Mouse (Mus musculus) testis, adult 2 months (tissue): ENCODE measurements around the gene Nop56. TPM values are rescaled to one million over a fixed set of nuclear protein-coding genes. Genes with fewer than 3 reads are reported as not detected.
A peak's percentile ranks its signal among the peaks of the same experiment; 100 is the strongest.

Experiments
- H3K27ac ChIP-seq: fragments of 200-500 bp; 2 replicates; pipeline ENCODE4 v1.5.1; 2012; ENCODE audit warnings: low read depth, low read length; ENCODE audit not compliant: control insufficient read depth, insufficient read depth
- H3K27me3 ChIP-seq: fragments of 200-500 bp; 2 replicates; pipeline ENCODE4 v1.6.1; 2012; ENCODE audit warnings: mild to moderate bottlenecking, low read length, moderate library complexity; ENCODE audit not compliant: control insufficient read depth, insufficient read depth
- H3K36me3 ChIP-seq: fragments of 200-500 bp; 2 replicates; pipeline ENCODE4 v1.6.1; 2012; ENCODE audit warnings: mild to moderate bottlenecking, low read length; ENCODE audit not compliant: control insufficient read depth, insufficient read depth
- H3K4me1 ChIP-seq: fragments of 200-500 bp; 2 replicates; pipeline ENCODE4 v1.6.1; 2012; ENCODE audit warnings: low read length; ENCODE audit not compliant: control insufficient read depth, insufficient read depth
- H3K4me3 ChIP-seq: fragments of 200-500 bp; 2 replicates; pipeline ENCODE4 v1.5.1; 2012; ENCODE audit warnings: low read depth, mild to moderate bottlenecking, low read length, moderate library complexity, mixed read lengths; ENCODE audit not compliant: control insufficient read depth
- CTCF ChIP-seq: fragments of 200-500 bp; IDR thresholded peaks from 2 replicates; pipeline ENCODE4 v1.5.1; 2012; ENCODE audit warnings: low read depth, mild to moderate bottlenecking, inconsistent platforms, low read length, moderate library complexity; ENCODE audit not compliant: control insufficient read depth, insufficient read depth, insufficient replicate concordance
- POLR2A ChIP-seq: fragments of 200-500 bp; IDR thresholded peaks from 2 replicates; pipeline ENCODE4 v1.6.1; 2012; ENCODE audit warnings: low read depth, mild to moderate bottlenecking, inconsistent platforms, low read length, moderate library complexity; ENCODE audit not compliant: control insufficient read depth
- polyA plus RNA-seq: library from polyadenylated mRNA; depleted of rRNA; stranded (reverse); fragments of >200 nt; gene quantifications from 2 replicates; pipeline ENCODE4 v1.2.3, GENCODE M21; 2012

Nop56 gene
- polyA plus RNA-seq, 1 experiment = 24.6 TPM

DNA sequence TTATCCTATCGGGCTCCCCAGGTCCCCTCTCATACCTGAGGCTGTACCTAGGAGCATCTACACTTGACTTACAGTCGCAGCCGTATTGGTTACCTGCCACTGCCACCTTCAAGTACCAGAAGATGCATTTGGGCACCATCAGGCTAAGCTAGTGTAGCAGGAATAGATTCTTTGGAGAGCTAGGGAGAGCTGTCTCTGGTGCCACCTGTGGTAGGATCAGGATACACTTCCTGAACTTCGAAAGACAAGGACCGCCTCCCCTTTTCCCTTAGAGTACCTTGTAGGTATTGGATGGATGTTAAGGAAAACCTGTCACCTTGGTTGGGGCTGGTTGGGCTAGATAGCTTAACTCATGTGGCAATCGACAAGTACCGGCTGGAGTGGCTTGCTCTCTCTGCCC, 6.2 kb upstream of the Nop56 start:
- TF ChIP-seq POLR2A = no peak
- no peak for TF ChIP-seq CTCF
- no peak overlapping the region for H3K4me3 ChIP-seq
- no peaks in the 10 kb centered on the region for H3K36me3 ChIP-seq
- no peak overlapping the region for H3K27ac ChIP-seq
- H3K27me3 ChIP-seq = no peaks in the 10 kb centered on the region
- no peaks in the 10 kb centered on the region for H3K4me1 ChIP-seq

- H3K36me3 ChIP-seq = peaks cover 2% of the 10 kb centered on the region
- no peak for TF ChIP-seq POLR2A
- no peak for TF ChIP-seq CTCF
- H3K27ac ChIP-seq = peak overlapping the region; percentile 91
- peaks cover 7% of the 10 kb centered on the region for H3K4me1 ChIP-seq
- no peaks in the 10 kb centered on the region for H3K27me3 ChIP-seq
- peak overlapping the region; percentile 97 for H3K4me3 ChIP-seq
These were observed 498 bp upstream of the Nop56 start for GRCm38 (mm10) chr2:130273732-130274131.

DNA sequence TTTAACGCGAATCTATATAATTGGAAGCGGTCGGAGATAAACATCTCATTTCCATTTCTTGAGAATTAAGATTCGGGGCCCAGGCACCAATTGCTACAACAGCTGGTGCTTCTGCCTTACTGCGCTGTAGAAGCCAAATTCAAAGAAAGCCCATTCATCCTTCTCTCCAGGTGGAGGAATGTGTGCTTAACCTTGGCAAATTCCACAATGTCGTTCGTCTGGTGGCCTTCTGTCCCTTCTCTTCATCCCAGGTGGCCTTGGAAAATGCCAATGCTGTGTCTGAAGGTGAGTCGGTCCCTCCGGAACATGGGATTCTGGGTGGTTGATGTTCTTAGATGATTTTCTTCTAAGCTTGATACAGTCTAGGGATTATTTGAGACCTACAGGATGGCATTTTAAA, 632 bp downstream of the Nop56 start:
- Histone ChIP-seq H3K27me3 (no peaks in the 10 kb centered on the region), H3K36me3 (peaks cover 3% of the 10 kb centered on the region), H3K4me1 (peaks cover 7% of the 10 kb centered on the region), H3K27ac (no peak overlapping the region), H3K4me3 (peak overlapping the region; percentile 97)
- TF ChIP-seq POLR2A (no peak), CTCF (no peak)

- no peak overlapping the region for H3K27ac ChIP-seq
- no peak overlapping the region for H3K4me3 ChIP-seq
- peaks cover 7% of the 10 kb centered on the region for H3K4me1 ChIP-seq
- TF ChIP-seq CTCF = peak; percentile 70; the same call in 1 of the 2 replicates
- no peak for TF ChIP-seq POLR2A
- no peaks in the 10 kb centered on the region for H3K27me3 ChIP-seq
- H3K36me3 ChIP-seq = peaks cover 3% of the 10 kb centered on the region
These were observed 1.4 kb downstream of the Nop56 start for GRCm38 (mm10) chr2:130275649-130276048.

DNA sequence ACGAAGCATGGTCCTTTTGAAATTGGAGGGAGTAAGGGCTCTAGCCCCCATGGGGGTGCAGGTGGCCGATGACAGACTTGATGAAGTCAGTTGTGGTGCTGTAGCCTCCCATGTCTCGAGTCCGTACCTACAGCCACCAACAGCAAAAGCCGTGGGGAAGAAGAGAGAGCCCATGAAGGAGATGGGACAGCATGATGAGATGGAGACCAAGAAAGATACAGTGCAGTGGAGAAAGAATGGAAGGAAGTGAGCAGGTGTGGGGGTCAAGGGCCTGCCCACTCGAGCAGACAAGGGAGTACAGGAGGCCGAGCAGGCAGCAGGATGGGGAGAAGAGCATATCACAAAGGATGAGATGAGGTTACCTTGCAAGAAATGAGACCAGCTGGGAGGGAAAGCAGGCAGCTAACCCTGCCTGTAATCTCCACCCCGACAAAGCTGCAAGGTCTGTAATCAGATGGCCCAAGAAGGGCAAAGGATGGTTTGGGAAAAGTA, 5.4 kb downstream of the Nop56 start:
- Histone ChIP-seq H3K36me3 (peaks cover 3% of the 10 kb centered on the region), H3K27ac (no peak overlapping the region), H3K4me3 (no peak overlapping the region)

DNA sequence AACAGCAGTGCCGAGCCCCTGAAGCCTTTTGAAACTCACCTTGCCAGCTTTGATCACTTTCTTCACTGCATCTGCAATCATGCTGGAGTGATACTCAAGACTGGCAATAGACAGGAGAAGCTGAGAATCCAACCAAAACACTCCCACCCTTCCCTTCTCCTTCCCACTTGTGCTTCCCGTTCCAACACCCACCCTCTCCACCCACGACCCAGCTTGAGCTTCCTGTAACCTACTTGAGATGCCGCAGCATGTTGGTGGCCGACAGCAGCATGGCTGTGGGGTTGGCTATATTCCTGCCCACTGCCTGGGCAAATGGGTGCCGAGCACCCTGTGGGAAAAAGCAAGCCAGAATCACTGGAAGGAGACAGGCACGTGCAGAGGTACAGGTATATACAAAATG, 6.0 kb downstream of the Nop56 start:
- peaks cover 6% of the 10 kb centered on the region for H3K4me1 ChIP-seq
- H3K36me3 ChIP-seq = peaks cover 3% of the 10 kb centered on the region
- H3K4me3 ChIP-seq = no peak overlapping the region
- TF ChIP-seq CTCF (no peak), POLR2A (no peak)
- H3K27me3 ChIP-seq = no peaks in the 10 kb centered on the region
- no peak overlapping the region for H3K27ac ChIP-seq

More for the DNA sequence above, 5.4 kb downstream of the Nop56 start:
- peaks cover 9% of the 10 kb centered on the region for H3K4me1 ChIP-seq
- TF ChIP-seq POLR2A (no peak), CTCF (no peak)
- no peaks in the 10 kb centered on the region for H3K27me3 ChIP-seq

GRCm38 (mm10) chr2:130280818-130281217, 6.6 kb downstream of the Nop56 start:
- Histone ChIP-seq H3K27me3 (no peaks in the 10 kb centered on the region), H3K27ac (no peak overlapping the region), H3K4me3 (no peak overlapping the region), H3K4me1 (peaks cover 4% of the 10 kb centered on the region), H3K36me3 (peaks cover 3% of the 10 kb centered on the region)
- TF ChIP-seq CTCF (no peak), POLR2A (no peak)
